Mouse (Mus musculus): Measurements from ENCODE around the gene Fkbp5. TPM values are rescaled to one million over a fixed set of nuclear protein-coding genes. Genes with fewer than 3 reads are reported as not detected.
"Not testable (repeated sequence)": the region's sequence is repeated elsewhere in the genome, so short reads cannot be mapped to it uniquely, and the experiment has no call there.

Gene Fkbp5
- total and polyA plus RNA-seq, 2 experiments = 17.7 to 30.3 TPM

GRCm38 (mm10) chr17:28411381-28411960, 105.9 kb downstream of the Fkbp5 start:
- Histone ChIP-seq H3K27ac (replicated peaks; ENCODE audit: insufficient read depth, low read depth, low read length) (no peak overlapping the region), H3K4me1 (ENCODE audit: control insufficient read depth, insufficient read depth, low read length) (peaks cover 8% of the 10 kb centered on the region), H3K36me3 (ENCODE audit: control insufficient read depth, insufficient read depth, low read length) (peaks cover 50% of the 10 kb centered on the region), H3K4me3 (ENCODE audit: insufficient read depth, low read depth, low read length) (no peak overlapping the region), H3K27me3 (ENCODE audit: control insufficient read depth, insufficient read depth, low read length) (no peaks in the 10 kb centered on the region), H3K9ac (ENCODE audit: low read depth, low read length) (no peak overlapping the region), H3K79me2 (ENCODE audit: control insufficient read depth, insufficient read depth, low read length) (no peaks in the 10 kb centered on the region)
- TF ChIP-seq POLR2A (IDR thresholded peaks at IDR 0.05; ENCODE audit: extremely low read depth, insufficient read depth, low read length) (no peak), CTCF (IDR thresholded peaks at IDR 0.05; ENCODE audit: low read depth, low read length) (no peak)
- DNase-seq (ENCODE audit: extremely low read depth, low read depth, low spot score) = no peak
- WGBS = 81% methylated on average over 10 of the region's 10 CpGs

DNA sequence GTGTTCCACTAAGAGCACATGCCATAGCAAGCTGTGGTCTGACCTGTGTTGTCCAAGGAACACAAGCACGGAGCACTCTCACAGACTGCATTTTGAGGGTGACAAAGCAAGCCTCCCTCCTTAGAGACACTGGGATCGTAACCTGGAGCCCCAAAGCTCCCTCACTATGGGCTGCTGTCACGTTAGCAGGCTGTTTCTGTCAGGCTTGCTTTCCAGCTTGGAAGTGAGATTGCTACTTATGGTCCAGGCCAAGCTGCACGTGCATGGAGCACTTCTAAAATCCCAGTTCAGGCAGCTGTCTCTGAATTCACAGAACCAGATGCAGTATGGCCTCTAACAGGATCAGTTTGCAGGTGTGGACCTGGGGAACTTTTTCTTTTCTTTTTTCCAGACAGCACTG, 106.6 kb downstream of the Fkbp5 start:
- H3K9ac ChIP-seq (ENCODE audit: low read depth, low read length) = no peak overlapping the region
- H3K79me2 ChIP-seq (ENCODE audit: control insufficient read depth, insufficient read depth, low read length) = no peaks in the 10 kb centered on the region
- H3K27ac ChIP-seq (replicated peaks; ENCODE audit: insufficient read depth, low read depth, low read length) = no peak overlapping the region
- no peak for DNase-seq (ENCODE audit: extremely low read depth, low read depth, low spot score)
- WGBS = 93% methylated on average over 4 of the region's 4 CpGs
- no peaks in the 10 kb centered on the region for H3K27me3 ChIP-seq (ENCODE audit: control insufficient read depth, insufficient read depth, low read length)
- H3K4me1 ChIP-seq (ENCODE audit: control insufficient read depth, insufficient read depth, low read length) = peaks cover 8% of the 10 kb centered on the region
- peaks cover 53% of the 10 kb centered on the region for H3K36me3 ChIP-seq (ENCODE audit: control insufficient read depth, insufficient read depth, low read length)
- TF ChIP-seq POLR2A (IDR thresholded peaks at IDR 0.05; ENCODE audit: extremely low read depth, insufficient read depth, low read length) = no peak
- TF ChIP-seq CTCF (IDR thresholded peaks at IDR 0.05; ENCODE audit: low read depth, low read length) = no peak
- no peak overlapping the region for H3K4me3 ChIP-seq (ENCODE audit: insufficient read depth, low read depth, low read length)

GRCm38 (mm10) chr17:28408251-28408918, 108.9 kb downstream of the Fkbp5 start:
- Histone ChIP-seq H3K9ac (ENCODE audit: low read depth, low read length) (no peak overlapping the region), H3K27ac (replicated peaks; ENCODE audit: insufficient read depth, low read depth, low read length) (peak overlapping the region; percentile 17; the same call in 1 of the 2 replicates), H3K4me3 (ENCODE audit: insufficient read depth, low read depth, low read length) (no peak overlapping the region), H3K36me3 (ENCODE audit: control insufficient read depth, insufficient read depth, low read length) (peaks cover 41% of the 10 kb centered on the region), H3K79me2 (ENCODE audit: control insufficient read depth, insufficient read depth, low read length) (no peaks in the 10 kb centered on the region), H3K27me3 (ENCODE audit: control insufficient read depth, insufficient read depth, low read length) (no peaks in the 10 kb centered on the region), H3K4me1 (ENCODE audit: control insufficient read depth, insufficient read depth, low read length) (peaks cover 8% of the 10 kb centered on the region)
- peak; percentile 55 for DNase-seq (ENCODE audit: extremely low read depth, low read depth, low spot score)
- TF ChIP-seq POLR2A (IDR thresholded peaks at IDR 0.05; ENCODE audit: extremely low read depth, insufficient read depth, low read length) = no peak
- no peak for TF ChIP-seq CTCF (IDR thresholded peaks at IDR 0.05; ENCODE audit: low read depth, low read length)
- 23% methylated on average over 5 of the region's 5 CpGs for WGBS

- Histone ChIP-seq H3K27me3 (ENCODE audit: control insufficient read depth, insufficient read depth, low read length) (no peaks in the 10 kb centered on the region), H3K36me3 (ENCODE audit: control insufficient read depth, insufficient read depth, low read length) (peaks cover 34% of the 10 kb centered on the region; the same call in 1 of the 2 replicates), H3K9ac (ENCODE audit: low read depth, low read length) (peak overlapping the region; percentile 34; the same call in 1 of the 2 replicates), H3K4me1 (ENCODE audit: control insufficient read depth, insufficient read depth, low read length) (peaks cover 8% of the 10 kb centered on the region), H3K79me2 (ENCODE audit: control insufficient read depth, insufficient read depth, low read length) (no peaks in the 10 kb centered on the region), H3K27ac (replicated peaks; ENCODE audit: insufficient read depth, low read depth, low read length) (peak overlapping the region; percentile 48; the same call in 1 of the 2 replicates), H3K4me3 (ENCODE audit: insufficient read depth, low read depth, low read length) (no peak overlapping the region)
- TF ChIP-seq CTCF (IDR thresholded peaks at IDR 0.05; ENCODE audit: low read depth, low read length) (peak; percentile 98), POLR2A (IDR thresholded peaks at IDR 0.05; ENCODE audit: extremely low read depth, insufficient read depth, low read length) (no peak)
- 56% methylated on average over 15 of the region's 15 CpGs for WGBS
- peak; percentile 73 for DNase-seq (ENCODE audit: extremely low read depth, low read depth, low spot score)
Measured at GRCm38 (mm10) chr17:28407418-28408250, 109.7 kb downstream of the Fkbp5 start.

DNA sequence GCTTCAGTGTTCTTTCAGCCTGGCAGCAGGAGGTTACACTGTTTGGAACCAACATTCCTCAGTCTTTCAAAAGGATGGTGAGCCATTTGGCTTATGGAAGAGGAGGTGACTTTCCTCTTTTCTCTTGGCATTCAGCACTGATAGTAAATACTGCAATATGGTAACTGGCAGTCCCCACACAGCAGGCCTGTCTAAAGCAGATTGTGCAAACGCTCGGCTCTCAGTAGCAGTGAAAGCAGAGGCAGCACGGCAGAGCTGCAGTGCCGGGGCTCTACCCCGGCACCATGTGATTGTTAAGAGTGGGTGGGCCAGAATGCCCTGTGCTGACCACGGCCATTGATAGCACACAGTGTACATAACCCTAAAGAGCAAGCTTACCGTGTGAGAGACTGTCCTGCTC, 110.9 kb downstream of the Fkbp5 start:
- Histone ChIP-seq H3K27ac (replicated peaks; ENCODE audit: insufficient read depth, low read depth, low read length) (no peak overlapping the region), H3K9ac (ENCODE audit: low read depth, low read length) (no peak overlapping the region), H3K4me3 (ENCODE audit: insufficient read depth, low read depth, low read length) (no peak overlapping the region), H3K79me2 (ENCODE audit: control insufficient read depth, insufficient read depth, low read length) (no peaks in the 10 kb centered on the region), H3K4me1 (ENCODE audit: control insufficient read depth, insufficient read depth, low read length) (peaks cover 8% of the 10 kb centered on the region), H3K36me3 (ENCODE audit: control insufficient read depth, insufficient read depth, low read length) (peaks cover 34% of the 10 kb centered on the region; the same call in 1 of the 2 replicates), H3K27me3 (ENCODE audit: control insufficient read depth, insufficient read depth, low read length) (no peaks in the 10 kb centered on the region)
- TF ChIP-seq POLR2A (IDR thresholded peaks at IDR 0.05; ENCODE audit: extremely low read depth, insufficient read depth, low read length) (no peak), CTCF (IDR thresholded peaks at IDR 0.05; ENCODE audit: low read depth, low read length) (no peak)
- WGBS = 75% methylated on average over 7 of the region's 7 CpGs
- no peak for DNase-seq (ENCODE audit: extremely low read depth, low read depth, low spot score)

DNA sequence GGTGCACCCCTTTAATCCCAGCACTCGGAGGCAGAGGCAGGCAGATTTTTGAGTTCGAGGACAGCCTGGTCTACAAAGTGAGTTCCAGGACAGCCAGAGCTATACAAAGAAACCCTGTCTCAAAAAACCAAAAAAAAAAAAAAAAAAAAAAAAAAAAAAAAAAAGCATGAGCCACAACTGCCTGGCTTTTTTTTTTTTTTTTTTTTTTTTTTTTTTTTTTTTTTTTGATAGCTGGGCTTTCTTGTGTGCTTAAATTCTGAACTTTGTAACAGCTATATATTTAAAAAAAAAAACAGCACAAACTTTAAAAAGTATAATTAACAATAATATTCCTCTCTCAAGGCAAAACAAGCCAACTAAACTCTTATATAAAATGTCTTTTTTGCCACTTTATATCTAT, 112.6 kb downstream of the Fkbp5 start:
- DNase-seq (ENCODE audit: extremely low read depth, low read depth, low spot score); H3K27me3 ChIP-seq (ENCODE audit: control insufficient read depth, insufficient read depth, low read length); H3K27ac ChIP-seq (replicated peaks; ENCODE audit: insufficient read depth, low read depth, low read length); H3K4me3 ChIP-seq (ENCODE audit: insufficient read depth, low read depth, low read length); H3K9ac ChIP-seq (ENCODE audit: low read depth, low read length); H3K4me1 ChIP-seq (ENCODE audit: control insufficient read depth, insufficient read depth, low read length); H3K79me2 ChIP-seq (ENCODE audit: control insufficient read depth, insufficient read depth, low read length): not testable (repeated sequence)
- 88% methylated on average over 2 of the region's 2 CpGs for WGBS
- peaks cover 38% of the 10 kb centered on the region for H3K36me3 ChIP-seq (ENCODE audit: control insufficient read depth, insufficient read depth, low read length)

All from liver, adult 2 months (tissue).